Mouse (Mus musculus): ENCODE results near the gene Polr3c. TPM values are rescaled to one million over a fixed set of nuclear protein-coding genes. Genes with fewer than 3 reads are reported as not detected.

Polr3c gene
- polyA plus RNA-seq (2014; fragmentation: Nextera tagmentation; extraction: Ambion mirVana), result 31.4 and 32.7 TPM in 2 replicates

DNA sequence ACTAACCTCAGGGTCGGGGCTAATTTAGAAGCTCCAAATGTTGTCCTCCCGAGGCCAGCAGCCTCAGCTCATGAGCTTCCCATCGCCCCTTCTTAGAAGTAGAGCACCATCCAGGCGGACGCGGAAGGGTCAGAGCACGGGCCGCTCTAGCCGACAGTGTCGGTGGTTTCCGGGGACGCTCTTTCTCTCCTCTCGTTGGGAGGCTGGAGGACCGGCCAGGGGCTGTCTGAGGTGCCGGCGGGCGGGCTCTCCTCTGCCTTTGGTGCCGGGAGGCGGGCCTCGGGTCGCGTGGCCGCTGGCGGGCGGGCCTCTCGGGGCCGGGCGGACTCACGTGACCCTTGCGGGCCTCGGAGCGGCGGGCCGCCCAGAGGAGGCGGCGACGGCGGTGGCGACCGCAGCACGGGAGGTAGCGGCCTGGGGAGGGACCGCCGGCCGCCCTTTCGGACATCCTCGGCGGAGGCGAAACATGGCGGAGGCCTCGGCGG, at the start of gene Polr3c, which contains the start of gene Rnf115:
Gene Polr3c (minus strand): TSS at position 286 of the 485 bp plus-strand sequence.
Gene Rnf115 (plus strand): TSS at position 322 of the 485 bp plus-strand sequence.
- WGBS (ENCODE audit: insufficient replicate concordance), result under 1% methylated on average over 52 of the region's 52 CpGs
- H3K27ac ChIP-seq (ENCODE audit: low read depth, low read length), result peak within 1 kb of the TSS; percentile 78
- peak within 1 kb of the TSS; percentile 92 for H3K9ac ChIP-seq (ENCODE audit: low read depth, low read length)
- H3K36me3 ChIP-seq (ENCODE audit: control insufficient read depth, insufficient read depth, low read length), result no peaks in the 10 kb centered on the region; the same call in 1 of the 2 replicates
- H3K9me3 ChIP-seq (replicated peaks; ENCODE audit: control insufficient read depth, low read length), result no peaks in the 10 kb centered on the region
- H3K4me1 ChIP-seq (ENCODE audit: control insufficient read depth, insufficient read depth, low read length), result peaks cover 25% of the 10 kb centered on the region
- ATAC-seq (replicated peaks; ENCODE audit: insufficient number of reproducible peaks, low FRiP score, low TSS enrichment), result peak; percentile 95
- peak within 1 kb of the TSS; percentile 92 for H3K4me3 ChIP-seq (ENCODE audit: low read depth, low read length)
- peak within 1 kb of the TSS; percentile 76 for H3K4me2 ChIP-seq
- no peaks in the 10 kb centered on the region for H3K27me3 ChIP-seq (ENCODE audit: control insufficient read depth, insufficient read depth, low read length)

DNA sequence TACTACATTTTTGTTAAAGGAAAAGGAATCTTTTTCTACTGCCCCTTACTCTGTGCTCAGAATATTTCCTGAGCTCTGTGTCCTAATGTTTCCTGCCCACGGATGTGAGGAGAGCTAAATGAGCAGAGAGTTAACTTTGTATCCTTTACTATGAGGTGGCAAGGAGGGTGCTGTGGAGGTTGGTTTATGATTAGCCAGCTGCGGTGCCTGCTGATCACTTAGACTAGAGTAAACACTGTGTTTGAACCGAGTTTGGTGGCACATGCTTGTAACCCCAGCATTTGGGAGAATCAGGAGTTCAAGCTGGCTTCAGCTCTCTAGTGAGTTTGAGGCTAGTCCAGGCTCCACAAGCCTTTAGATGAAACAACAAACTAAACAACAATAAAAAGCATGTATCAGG, 49.7 kb upstream of the Polr3c start:
- WGBS (ENCODE audit: insufficient replicate concordance), result 86% methylated on average over 3 of the region's 3 CpGs
- Histone ChIP-seq H3K4me3 (ENCODE audit: low read depth, low read length) (no peak overlapping the region), H3K27ac (ENCODE audit: low read depth, low read length) (no peak overlapping the region), H3K36me3 (ENCODE audit: control insufficient read depth, insufficient read depth, low read length) (0 out of 2 replicates have a peak, but pooled peaks cover 3% of the 10 kb centered on the region), H3K4me2 (no peak overlapping the region), H3K27me3 (ENCODE audit: control insufficient read depth, insufficient read depth, low read length) (no peaks in the 10 kb centered on the region), H3K4me1 (ENCODE audit: control insufficient read depth, insufficient read depth, low read length) (no peaks in the 10 kb centered on the region; the same call in 1 of the 2 replicates), H3K9ac (ENCODE audit: low read depth, low read length) (no peak overlapping the region), H3K9me3 (replicated peaks; ENCODE audit: control insufficient read depth, low read length) (no peaks in the 10 kb centered on the region)
- ATAC-seq (replicated peaks; ENCODE audit: insufficient number of reproducible peaks, low FRiP score, low TSS enrichment), result no peak

DNA sequence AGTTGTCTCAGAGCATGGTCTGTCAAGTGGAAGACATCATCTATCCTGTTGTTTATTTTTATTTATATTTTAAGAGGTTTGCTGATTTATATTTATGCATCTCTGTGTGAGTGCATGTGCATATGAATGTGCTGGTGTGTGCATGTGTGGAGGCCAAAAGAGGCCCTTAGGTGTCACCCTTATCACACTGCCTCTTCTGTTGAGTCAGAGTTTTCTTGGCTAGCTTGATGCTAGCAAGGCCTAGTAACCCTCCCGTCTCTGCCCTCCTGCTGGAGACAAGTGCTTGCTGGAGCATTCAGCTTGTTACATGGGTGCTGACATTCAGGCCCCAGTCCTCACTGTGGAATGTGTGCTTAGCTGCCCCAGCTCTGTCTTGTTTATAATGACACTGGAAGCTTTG, 45.5 kb upstream of the Polr3c start:
- no peak overlapping the region for H3K27ac ChIP-seq (ENCODE audit: low read depth, low read length)
- H3K9me3 ChIP-seq (replicated peaks; ENCODE audit: control insufficient read depth, low read length), result no peaks in the 10 kb centered on the region
- no peak overlapping the region for H3K4me2 ChIP-seq
- 18% methylated on average over 1 of the region's 1 CpGs for WGBS (ENCODE audit: insufficient replicate concordance)
- no peak for ATAC-seq (replicated peaks; ENCODE audit: insufficient number of reproducible peaks, low FRiP score, low TSS enrichment)
- H3K4me1 ChIP-seq (ENCODE audit: control insufficient read depth, insufficient read depth, low read length), result no peaks in the 10 kb centered on the region; the same call in 1 of the 2 replicates
- H3K9ac ChIP-seq (ENCODE audit: low read depth, low read length), result no peak overlapping the region
- H3K27me3 ChIP-seq (ENCODE audit: control insufficient read depth, insufficient read depth, low read length), result no peaks in the 10 kb centered on the region
- 0 out of 2 replicates have a peak, but pooled peaks cover 3% of the 10 kb centered on the region for H3K36me3 ChIP-seq (ENCODE audit: control insufficient read depth, insufficient read depth, low read length)
- no peak overlapping the region for H3K4me3 ChIP-seq (ENCODE audit: low read depth, low read length)

DNA sequence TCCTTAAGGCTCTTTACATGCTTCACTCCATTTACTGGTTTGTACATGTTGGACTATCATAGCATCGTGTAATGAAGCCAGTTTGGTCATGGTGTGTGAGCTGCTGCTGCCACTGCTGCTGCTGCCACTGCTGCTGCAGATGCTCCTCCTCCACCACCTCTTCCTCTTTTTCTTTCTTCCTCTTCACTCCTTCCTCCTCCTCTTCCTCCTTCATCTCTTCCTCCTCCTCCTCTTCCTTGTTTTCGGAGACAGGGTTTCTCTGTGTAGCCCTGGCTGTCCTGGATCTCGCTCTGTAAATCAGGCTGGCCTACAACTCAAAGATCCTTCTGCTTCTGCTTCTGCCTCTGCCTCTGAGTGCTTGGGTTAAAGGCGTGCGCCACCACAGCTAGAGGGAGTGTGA, 42.5 kb upstream of the Polr3c start:
- Histone ChIP-seq H3K4me1 (ENCODE audit: control insufficient read depth, insufficient read depth, low read length) (peaks cover 3% of the 10 kb centered on the region; the same call in 1 of the 2 replicates), H3K36me3 (ENCODE audit: control insufficient read depth, insufficient read depth, low read length) (no peaks in the 10 kb centered on the region), H3K27me3 (ENCODE audit: control insufficient read depth, insufficient read depth, low read length) (no peaks in the 10 kb centered on the region), H3K27ac (ENCODE audit: low read depth, low read length) (no peak overlapping the region), H3K9ac (ENCODE audit: low read depth, low read length) (no peak overlapping the region), H3K4me3 (ENCODE audit: low read depth, low read length) (no peak overlapping the region), H3K4me2 (no peak overlapping the region), H3K9me3 (replicated peaks; ENCODE audit: control insufficient read depth, low read length) (no peaks in the 10 kb centered on the region)
- WGBS (ENCODE audit: insufficient replicate concordance), result 90% methylated on average over 5 of the region's 5 CpGs
- ATAC-seq (replicated peaks; ENCODE audit: insufficient number of reproducible peaks, low FRiP score, low TSS enrichment), result no peak

DNA sequence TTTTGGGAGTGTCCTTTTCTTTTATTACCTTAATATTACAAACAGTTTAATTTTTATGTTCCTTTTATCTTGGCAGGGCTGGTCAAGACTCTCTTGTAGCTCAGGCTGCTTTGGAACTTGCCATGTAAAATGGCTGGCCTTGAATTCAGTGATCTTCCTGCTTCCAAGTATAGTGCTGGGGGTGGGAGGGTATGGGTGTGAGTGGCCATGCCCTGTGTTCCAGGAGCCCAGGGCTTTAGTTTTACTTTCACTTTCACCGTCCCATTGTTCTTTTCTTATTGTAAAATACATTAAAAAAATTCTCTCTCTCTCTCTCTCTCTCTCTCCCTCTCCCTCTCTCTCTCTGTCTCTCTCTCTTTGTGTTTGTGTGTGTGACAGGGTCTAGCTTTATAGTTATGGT, 37.1 kb upstream of the Polr3c start:
- H3K4me2 ChIP-seq, result no peak overlapping the region
- WGBS (ENCODE audit: insufficient replicate concordance), result 87% methylated on average over 1 of the region's 1 CpGs
- H3K4me1 ChIP-seq (ENCODE audit: control insufficient read depth, insufficient read depth, low read length), result peaks cover 3% of the 10 kb centered on the region; the same call in 1 of the 2 replicates
- no peaks in the 10 kb centered on the region for H3K9me3 ChIP-seq (replicated peaks; ENCODE audit: control insufficient read depth, low read length)
- no peak overlapping the region for H3K4me3 ChIP-seq (ENCODE audit: low read depth, low read length)
- no peaks in the 10 kb centered on the region for H3K27me3 ChIP-seq (ENCODE audit: control insufficient read depth, insufficient read depth, low read length)
- no peak overlapping the region for H3K27ac ChIP-seq (ENCODE audit: low read depth, low read length)
- no peak overlapping the region for H3K9ac ChIP-seq (ENCODE audit: low read depth, low read length)
- no peaks in the 10 kb centered on the region for H3K36me3 ChIP-seq (ENCODE audit: control insufficient read depth, insufficient read depth, low read length)
- no peak for ATAC-seq (replicated peaks; ENCODE audit: insufficient number of reproducible peaks, low FRiP score, low TSS enrichment)

DNA sequence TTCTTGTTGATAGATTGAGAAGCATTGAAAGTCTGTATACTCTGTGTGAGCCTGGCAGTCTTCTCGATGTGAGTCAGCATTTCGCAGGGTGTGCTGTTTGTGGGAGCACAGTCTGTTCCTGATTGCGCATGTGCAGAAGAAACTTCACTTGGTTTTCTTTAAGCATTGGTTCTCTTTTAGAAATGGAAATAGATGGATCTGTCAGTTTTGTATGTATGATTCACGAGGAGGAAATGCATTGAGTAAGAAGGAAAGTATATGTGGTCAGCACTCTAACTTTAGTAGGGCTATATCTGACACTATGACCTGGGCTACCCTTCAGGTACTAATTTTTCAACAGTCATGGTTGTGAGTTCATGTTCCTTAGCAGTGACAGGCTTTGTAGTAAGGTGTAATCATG, 32.3 kb upstream of the Polr3c start:
- no peaks in the 10 kb centered on the region for H3K36me3 ChIP-seq (ENCODE audit: control insufficient read depth, insufficient read depth, low read length)
- no peak overlapping the region for H3K4me2 ChIP-seq
- 85% methylated on average over 4 of the region's 4 CpGs for WGBS (ENCODE audit: insufficient replicate concordance)

DNA sequence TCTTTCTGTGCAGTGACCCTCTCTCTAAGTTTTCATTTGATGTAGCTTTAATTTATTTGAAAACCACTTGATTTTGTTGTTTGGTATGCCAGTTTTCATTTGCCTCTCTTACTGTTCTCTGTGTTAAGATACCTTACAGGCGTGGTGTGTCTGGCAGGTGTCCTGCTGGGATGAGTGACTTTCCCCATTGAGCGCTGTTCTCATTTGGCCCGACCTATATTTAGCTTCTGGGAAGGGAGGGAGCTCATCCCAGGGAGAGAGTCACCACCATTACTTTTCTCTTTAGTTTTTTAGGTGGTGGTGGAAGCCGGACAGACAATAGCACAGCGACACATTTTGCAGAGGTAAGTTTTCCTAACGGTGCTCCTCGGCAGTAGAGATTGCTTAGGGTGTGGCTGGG, 30.3 kb upstream of the Polr3c start:
- no peak overlapping the region for H3K9ac ChIP-seq (ENCODE audit: low read depth, low read length)
- ATAC-seq (replicated peaks; ENCODE audit: insufficient number of reproducible peaks, low FRiP score, low TSS enrichment), result no peak
- no peaks in the 10 kb centered on the region for H3K9me3 ChIP-seq (replicated peaks; ENCODE audit: control insufficient read depth, low read length)
- H3K27me3 ChIP-seq (ENCODE audit: control insufficient read depth, insufficient read depth, low read length), result no peaks in the 10 kb centered on the region
- peaks cover 4% of the 10 kb centered on the region for H3K4me1 ChIP-seq (ENCODE audit: control insufficient read depth, insufficient read depth, low read length)
- no peak overlapping the region for H3K4me3 ChIP-seq (ENCODE audit: low read depth, low read length)
- no peak overlapping the region for H3K4me2 ChIP-seq
- no peak overlapping the region for H3K27ac ChIP-seq (ENCODE audit: low read depth, low read length)
- H3K36me3 ChIP-seq (ENCODE audit: control insufficient read depth, insufficient read depth, low read length), result no peaks in the 10 kb centered on the region
- WGBS (ENCODE audit: insufficient replicate concordance), result 51% methylated on average over 7 of the region's 7 CpGs

More for the DNA sequence above, 32.3 kb upstream of the Polr3c start:
- Histone ChIP-seq H3K9me3 (replicated peaks; ENCODE audit: control insufficient read depth, low read length) (no peaks in the 10 kb centered on the region), H3K27ac (ENCODE audit: low read depth, low read length) (no peak overlapping the region), H3K27me3 (ENCODE audit: control insufficient read depth, insufficient read depth, low read length) (no peaks in the 10 kb centered on the region), H3K9ac (ENCODE audit: low read depth, low read length) (no peak overlapping the region), H3K4me3 (ENCODE audit: low read depth, low read length) (no peak overlapping the region), H3K4me1 (ENCODE audit: control insufficient read depth, insufficient read depth, low read length) (peaks cover 4% of the 10 kb centered on the region)
- ATAC-seq (replicated peaks; ENCODE audit: insufficient number of reproducible peaks, low FRiP score, low TSS enrichment), result no peak

DNA sequence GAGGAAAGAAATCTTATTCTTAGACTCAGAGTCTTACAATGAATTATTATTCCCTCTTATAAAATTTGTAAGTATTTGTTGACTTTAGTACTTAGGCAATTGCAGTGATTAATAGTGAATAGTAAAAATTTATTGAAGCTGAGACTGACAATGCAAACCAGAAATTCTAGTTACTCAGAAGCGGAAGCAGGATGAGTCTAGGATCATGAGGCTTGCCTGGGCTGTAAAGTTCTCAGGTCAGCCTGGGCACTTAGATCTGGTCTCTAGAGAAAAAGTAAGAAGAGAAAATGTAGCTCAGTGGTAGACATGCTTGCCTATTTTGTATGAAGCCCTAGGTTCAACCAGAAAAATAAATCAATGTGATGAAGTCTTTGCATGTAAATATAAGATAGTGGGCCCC, 28.5 kb upstream of the Polr3c start:
- no peak overlapping the region for H3K27ac ChIP-seq (ENCODE audit: low read depth, low read length)
- H3K4me3 ChIP-seq (ENCODE audit: low read depth, low read length), result no peak overlapping the region
- no peaks in the 10 kb centered on the region for H3K36me3 ChIP-seq (ENCODE audit: control insufficient read depth, insufficient read depth, low read length)
- peaks cover 4% of the 10 kb centered on the region for H3K4me1 ChIP-seq (ENCODE audit: control insufficient read depth, insufficient read depth, low read length)
- WGBS (ENCODE audit: insufficient replicate concordance), result 95% methylated on average over 1 of the region's 1 CpGs
- no peak overlapping the region for H3K9ac ChIP-seq (ENCODE audit: low read depth, low read length)
- no peaks in the 10 kb centered on the region for H3K9me3 ChIP-seq (replicated peaks; ENCODE audit: control insufficient read depth, low read length)
- no peaks in the 10 kb centered on the region for H3K27me3 ChIP-seq (ENCODE audit: control insufficient read depth, insufficient read depth, low read length)
- H3K4me2 ChIP-seq, result no peak overlapping the region
- no peak for ATAC-seq (replicated peaks; ENCODE audit: insufficient number of reproducible peaks, low FRiP score, low TSS enrichment)

DNA sequence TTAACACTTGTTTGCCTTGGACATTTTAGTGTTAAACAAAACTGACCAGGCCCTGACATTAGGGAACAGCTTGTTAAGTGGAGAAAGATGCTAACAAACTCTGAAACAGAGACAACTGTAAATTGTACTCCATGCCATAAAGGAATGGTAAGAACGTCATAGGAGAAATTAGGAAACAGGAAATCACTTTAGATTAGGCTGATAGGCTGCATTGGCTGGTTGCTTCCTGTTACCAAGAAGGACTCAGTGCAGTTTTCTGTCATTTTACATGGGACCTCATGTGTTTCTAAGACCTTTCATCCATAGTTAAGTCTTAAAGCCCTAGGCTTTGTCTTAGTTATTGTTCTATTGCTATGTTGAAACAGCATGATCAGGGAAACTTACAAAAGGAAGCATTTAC, 19.4 kb upstream of the Polr3c start:
- H3K27ac ChIP-seq (ENCODE audit: low read depth, low read length), result no peak overlapping the region
- no peak overlapping the region for H3K4me3 ChIP-seq (ENCODE audit: low read depth, low read length)
- H3K9ac ChIP-seq (ENCODE audit: low read depth, low read length), result no peak overlapping the region
- ATAC-seq (replicated peaks; ENCODE audit: insufficient number of reproducible peaks, low FRiP score, low TSS enrichment), result no peak
- H3K4me1 ChIP-seq (ENCODE audit: control insufficient read depth, insufficient read depth, low read length), result 0 out of 2 replicates have a peak, but pooled peaks cover 5% of the 10 kb centered on the region
- no peaks in the 10 kb centered on the region for H3K36me3 ChIP-seq (ENCODE audit: control insufficient read depth, insufficient read depth, low read length)
- H3K27me3 ChIP-seq (ENCODE audit: control insufficient read depth, insufficient read depth, low read length), result no peaks in the 10 kb centered on the region
- H3K9me3 ChIP-seq (replicated peaks; ENCODE audit: control insufficient read depth, low read length), result no peaks in the 10 kb centered on the region
- no peak overlapping the region for H3K4me2 ChIP-seq
- 43% methylated on average over 1 of the region's 1 CpGs for WGBS (ENCODE audit: insufficient replicate concordance)

Data from heart, embryonic 11.5 days (tissue).